ENCODE assay signal across 8 mouse cellular contexts in the genomic region with DNA sequence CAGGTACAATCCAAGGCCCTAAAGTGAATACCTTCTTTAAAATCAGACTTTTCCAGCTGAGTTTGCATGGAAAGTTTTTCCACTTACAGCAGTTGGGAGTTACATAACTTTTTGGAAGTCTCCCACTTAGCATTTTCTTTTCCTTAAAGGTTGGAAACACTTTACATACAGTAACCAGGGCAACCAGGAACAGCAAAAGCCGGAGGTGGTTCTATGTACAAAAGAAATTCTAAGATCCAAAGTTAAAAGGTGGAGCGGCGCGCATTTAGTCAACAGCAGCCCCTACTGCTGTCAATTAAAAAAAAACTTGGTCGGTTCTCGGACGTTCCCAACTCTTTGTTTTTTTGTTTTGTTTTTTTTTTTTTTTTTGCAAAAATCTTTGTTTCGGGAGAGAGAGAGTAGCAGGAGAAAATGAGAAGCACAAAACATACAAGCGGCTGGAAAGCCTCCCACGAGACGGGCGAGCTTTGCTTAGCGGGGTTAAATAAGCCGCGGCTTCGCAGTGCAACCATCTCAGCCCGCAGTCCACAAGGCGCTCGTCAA. TPM values are rescaled to one million over a fixed set of nuclear protein-coding genes. Genes with fewer than 3 reads are reported as not detected.
DNase-seq lines count a peak whose midpoint lies in the region; ATAC-seq and TF ChIP-seq lines count a peak whose summit lies in the region.

No protein-coding gene starts in this region.

- WGBS in heart, embryonic 13.5 days, result 1% methylated on average over 19 of the region's 19 CpGs
- under 1% methylated on average over 19 of the region's 19 CpGs for WGBS in embryonic facial prominence, embryonic 14.5 days
- WGBS in kidney, embryonic 16.5 days, result under 1% methylated on average over 19 of the region's 19 CpGs
- under 1% methylated on average over 19 of the region's 19 CpGs for WGBS in midbrain, embryonic 12.5 days

- no peak for TF ChIP-seq EP300 in ES-Bruce4 (IDR thresholded peaks at IDR 0.05; ENCODE audit: insufficient read depth, low read depth, low read length)

- peaks cover 19% of the 10 kb centered on the region for H3K4me1 ChIP-seq in heart, embryonic 13.5 days
- H3K4me1 ChIP-seq in ES-Bruce4 (ENCODE audit: control insufficient read depth, insufficient read depth, low read length), result peaks cover 1% of the 10 kb centered on the region
- peaks cover 9% of the 10 kb centered on the region; the same call in 1 of the 2 replicates for H3K4me1 ChIP-seq in embryonic facial prominence, embryonic 14.5 days (ENCODE audit: control insufficient read depth, insufficient read depth, low read length)
- H3K4me1 ChIP-seq in kidney, embryonic 16.5 days (ENCODE audit: insufficient read depth, low read length), result peaks cover 9% of the 10 kb centered on the region
- H3K4me1 ChIP-seq in midbrain, embryonic 12.5 days, result peaks cover 17% of the 10 kb centered on the region

- TF ChIP-seq CTCF in ES-Bruce4 (IDR thresholded peaks at IDR 0.05; ENCODE audit: low read depth, low read length), result no peak

- no peak for DNase-seq in heart, adult 11 months
- DNase-seq in embryonic facial prominence, embryonic 14.5 days (ENCODE audit: low spot score), result peak; percentile 55
- DNase-seq in spleen, adult 18-20 months, result no peak

- peak overlapping the region; percentile 74 for H3K4me2 ChIP-seq in heart, embryonic 13.5 days
- peak overlapping the region; percentile 65 for H3K4me2 ChIP-seq in embryonic facial prominence, embryonic 14.5 days (ENCODE audit: low read depth, low read length)
- peak overlapping the region; percentile 77 for H3K4me2 ChIP-seq in kidney, embryonic 16.5 days (replicated peaks; ENCODE audit: low read depth, low read length)
- peak overlapping the region; percentile 71 for H3K4me2 ChIP-seq in midbrain, embryonic 12.5 days (replicated peaks)

- ATAC-seq in heart, embryonic 13.5 days (ENCODE audit: extremely low read depth, insufficient number of reproducible peaks, low FRiP score, low TSS enrichment), result no peak
- ATAC-seq in embryonic facial prominence, embryonic 14.5 days (ENCODE audit: low read depth), result no peak
- ATAC-seq in kidney, embryonic 16.5 days (ENCODE audit: low FRiP score, low TSS enrichment), result no peak
- no peak for ATAC-seq in midbrain, embryonic 12.5 days (ENCODE audit: low FRiP score, low read depth)
- ATAC-seq in CD4-positive, CD25-positive, alpha-beta regulatory T cell, adult 4 months, result no peak

- TF ChIP-seq POLR2A in ES-Bruce4 (IDR thresholded peaks at IDR 0.05; ENCODE audit: insufficient read depth, low read length), result no peak

- no peaks in the 10 kb centered on the region for H3K9me3 ChIP-seq in heart, embryonic 13.5 days
- no peaks in the 10 kb centered on the region for H3K9me3 ChIP-seq in ES-Bruce4 (replicated peaks; ENCODE audit: control insufficient read depth, insufficient read depth, low read length, poor library complexity, severe bottlenecking)
- no peaks in the 10 kb centered on the region for H3K9me3 ChIP-seq in embryonic facial prominence, embryonic 14.5 days (ENCODE audit: control insufficient read depth, low read length)
- H3K9me3 ChIP-seq in kidney, embryonic 16.5 days (ENCODE audit: low read length), result no peaks in the 10 kb centered on the region
- no peaks in the 10 kb centered on the region for H3K9me3 ChIP-seq in midbrain, embryonic 12.5 days

- peaks cover 4% of the 10 kb centered on the region; the same call in 1 of the 2 replicates for H3K27me3 ChIP-seq in heart, embryonic 13.5 days (replicated peaks)
- H3K27me3 ChIP-seq in ES-Bruce4 (ENCODE audit: control insufficient read depth, insufficient read depth, low read length, poor library complexity, severe bottlenecking), result no peaks in the 10 kb centered on the region
- H3K27me3 ChIP-seq in embryonic facial prominence, embryonic 14.5 days (replicated peaks; ENCODE audit: control insufficient read depth, insufficient read depth, low read length), result no peaks in the 10 kb centered on the region
- H3K27me3 ChIP-seq in kidney, embryonic 16.5 days (ENCODE audit: insufficient read depth, low read length), result no peaks in the 10 kb centered on the region
- H3K27me3 ChIP-seq in midbrain, embryonic 12.5 days, result no peaks in the 10 kb centered on the region; the same call in 1 of the 2 replicates

- peak overlapping the region; percentile 78 for H3K27ac ChIP-seq in heart, embryonic 13.5 days (replicated peaks)
- no peak overlapping the region for H3K27ac ChIP-seq in ES-Bruce4 (ENCODE audit: insufficient read depth, low read length)
- H3K27ac ChIP-seq in embryonic facial prominence, embryonic 14.5 days (replicated peaks; ENCODE audit: low read depth, low read length), result peak overlapping the region; percentile 89
- peak overlapping the region; percentile 87 for H3K27ac ChIP-seq in kidney, embryonic 16.5 days (ENCODE audit: low read length)
- peak overlapping the region; percentile 88 for H3K27ac ChIP-seq in midbrain, embryonic 12.5 days (replicated peaks)

- peaks cover 29% of the 10 kb centered on the region for H3K36me3 ChIP-seq in heart, embryonic 13.5 days
- H3K36me3 ChIP-seq in ES-Bruce4 (ENCODE audit: control insufficient read depth, insufficient read depth, low read length, poor library complexity, severe bottlenecking), result peaks cover 27% of the 10 kb centered on the region
- peaks cover 22% of the 10 kb centered on the region for H3K36me3 ChIP-seq in embryonic facial prominence, embryonic 14.5 days (ENCODE audit: control insufficient read depth, insufficient read depth, low read length)
- peaks cover 20% of the 10 kb centered on the region for H3K36me3 ChIP-seq in kidney, embryonic 16.5 days (ENCODE audit: insufficient read depth, low read length)
- H3K36me3 ChIP-seq in midbrain, embryonic 12.5 days, result peaks cover 21% of the 10 kb centered on the region

- peak overlapping the region; percentile 77 for H3K4me3 ChIP-seq in heart, embryonic 13.5 days
- peak overlapping the region; percentile 93 for H3K4me3 ChIP-seq in ES-Bruce4 (ENCODE audit: low read depth, low read length)
- peak overlapping the region; percentile 82 for H3K4me3 ChIP-seq in embryonic facial prominence, embryonic 14.5 days (ENCODE audit: low read depth, low read length)
- H3K4me3 ChIP-seq in kidney, embryonic 16.5 days (ENCODE audit: low read length), result peak overlapping the region; percentile 94
- H3K4me3 ChIP-seq in midbrain, embryonic 12.5 days, result peak overlapping the region; percentile 76

- H3K9ac ChIP-seq in heart, embryonic 13.5 days, result peak overlapping the region; percentile 91
- H3K9ac ChIP-seq in ES-Bruce4 (ENCODE audit: low read depth, poor library complexity, severe bottlenecking), result peak overlapping the region; percentile 93
- peak overlapping the region; percentile 94 for H3K9ac ChIP-seq in embryonic facial prominence, embryonic 14.5 days (ENCODE audit: low read depth, low read length)
- H3K9ac ChIP-seq in kidney, embryonic 16.5 days (replicated peaks; ENCODE audit: low read length), result peak overlapping the region; percentile 97
- H3K9ac ChIP-seq in midbrain, embryonic 12.5 days (replicated peaks), result peak overlapping the region; percentile 89

RNA-seq across cellular contexts. Expression of gene Snw1, which starts 0.6 kb away (rescaled TPM):
- 78.7 and 84.5 TPM in 2 replicates for polyA plus RNA-seq in heart, embryonic 13.5 days (2015; fragmentation: Nextera tagmentation; extraction: Ambion mirVana)
- polyA plus RNA-seq in ES-Bruce4 (2011; ENCODE audit: insufficient read depth, insufficient read length, low read depth, missing spikeins), result 95.4 and 105 TPM in 2 replicates
- polyA plus RNA-seq in embryonic facial prominence, embryonic 14.5 days (2014; fragmentation: Nextera tagmentation; extraction: Ambion mirVana), result 102 and 118 TPM in 2 replicates
- 136 and 142 TPM in 2 replicates for polyA plus RNA-seq in kidney, embryonic 16.5 days (2015; fragmentation: Nextera tagmentation; extraction: Ambion mirVana)
- polyA plus RNA-seq in midbrain, embryonic 12.5 days (2016; fragmentation: Nextera tagmentation; extraction: Ambion mirVana), result 152 and 155 TPM in 2 replicates
- 100 to 1,000 TPM; 245 TPM for polyA plus RNA-seq in CD4-positive, CD25-positive, alpha-beta regulatory T cell, adult 4 months (2017; shearing (Covaris generic))

RNA-seq across cellular contexts. Expression of gene Gm5788, which starts 23.0 kb away (rescaled TPM):
- not detected in 2 replicates for polyA plus RNA-seq in heart, embryonic 13.5 days (2015; fragmentation: Nextera tagmentation; extraction: Ambion mirVana)
- polyA plus RNA-seq in ES-Bruce4 (2011; ENCODE audit: insufficient read depth, insufficient read length, low read depth, missing spikeins), result not detected in 2 replicates
- not detected in 2 replicates for polyA plus RNA-seq in embryonic facial prominence, embryonic 14.5 days (2014; fragmentation: Nextera tagmentation; extraction: Ambion mirVana)
- polyA plus RNA-seq in kidney, embryonic 16.5 days (2015; fragmentation: Nextera tagmentation; extraction: Ambion mirVana), result not detected in 2 replicates
- not detected in 2 replicates for polyA plus RNA-seq in midbrain, embryonic 12.5 days (2016; fragmentation: Nextera tagmentation; extraction: Ambion mirVana)
- not detected for polyA plus RNA-seq in CD4-positive, CD25-positive, alpha-beta regulatory T cell, adult 4 months (2017; shearing (Covaris generic))

RNA-seq across cellular contexts. Expression of gene Alkbh1, which starts 27.7 kb away (rescaled TPM):
- polyA plus RNA-seq in heart, embryonic 13.5 days (2015; fragmentation: Nextera tagmentation; extraction: Ambion mirVana), result 34.2 and 37.2 TPM in 2 replicates
- 62.5 and 64.5 TPM in 2 replicates for polyA plus RNA-seq in ES-Bruce4 (2011; ENCODE audit: insufficient read depth, insufficient read length, low read depth, missing spikeins)
- 36.7 and 39.4 TPM in 2 replicates for polyA plus RNA-seq in embryonic facial prominence, embryonic 14.5 days (2014; fragmentation: Nextera tagmentation; extraction: Ambion mirVana)
- 59.8 and 63.9 TPM in 2 replicates for polyA plus RNA-seq in kidney, embryonic 16.5 days (2015; fragmentation: Nextera tagmentation; extraction: Ambion mirVana)
- 51.2 and 55.2 TPM in 2 replicates for polyA plus RNA-seq in midbrain, embryonic 12.5 days (2016; fragmentation: Nextera tagmentation; extraction: Ambion mirVana)
- 10 to 100 TPM; 63.6 to 82.0 TPM for polyA plus RNA-seq in CD4-positive, CD25-positive, alpha-beta regulatory T cell, adult 4 months (2017; shearing (Covaris generic))

RNA-seq across cellular contexts. Expression of gene Slirp, which starts 27.8 kb away (rescaled TPM):
- polyA plus RNA-seq in heart, embryonic 13.5 days (2015; fragmentation: Nextera tagmentation; extraction: Ambion mirVana), result 269 and 303 TPM in 2 replicates
- 137 and 150 TPM in 2 replicates for polyA plus RNA-seq in ES-Bruce4 (2011; ENCODE audit: insufficient read depth, insufficient read length, low read depth, missing spikeins)
- 282 and 304 TPM in 2 replicates for polyA plus RNA-seq in embryonic facial prominence, embryonic 14.5 days (2014; fragmentation: Nextera tagmentation; extraction: Ambion mirVana)
- 252 and 265 TPM in 2 replicates for polyA plus RNA-seq in kidney, embryonic 16.5 days (2015; fragmentation: Nextera tagmentation; extraction: Ambion mirVana)
- 281 and 287 TPM in 2 replicates for polyA plus RNA-seq in midbrain, embryonic 12.5 days (2016; fragmentation: Nextera tagmentation; extraction: Ambion mirVana)
- 100 to 1,000 TPM in 1 of 2 experiments, 10 to 100 TPM in 1; 63.8 to 113 TPM for polyA plus RNA-seq in CD4-positive, CD25-positive, alpha-beta regulatory T cell, adult 4 months (2017; shearing (Covaris generic))

RNA-seq across cellular contexts. Expression of gene Gm8300, which starts 42.6 kb away (rescaled TPM):
- polyA plus RNA-seq in heart, embryonic 13.5 days (2015; fragmentation: Nextera tagmentation; extraction: Ambion mirVana), result not detected in 2 replicates
- not detected in 2 replicates for polyA plus RNA-seq in ES-Bruce4 (2011; ENCODE audit: insufficient read depth, insufficient read length, low read depth, missing spikeins)
- polyA plus RNA-seq in embryonic facial prominence, embryonic 14.5 days (2014; fragmentation: Nextera tagmentation; extraction: Ambion mirVana), result not detected in 2 replicates
- polyA plus RNA-seq in kidney, embryonic 16.5 days (2015; fragmentation: Nextera tagmentation; extraction: Ambion mirVana), result not detected in 2 replicates
- polyA plus RNA-seq in midbrain, embryonic 12.5 days (2016; fragmentation: Nextera tagmentation; extraction: Ambion mirVana), result not detected in 2 replicates
- polyA plus RNA-seq in CD4-positive, CD25-positive, alpha-beta regulatory T cell, adult 4 months (2017; shearing (Covaris generic)), result not detected
